Mouse (Mus musculus) stomach, adult 2 months (tissue): ENCODE data around the gene Prkd1. TPM values are rescaled to one million over a fixed set of nuclear protein-coding genes. Genes with fewer than 3 reads are reported as not detected.

Experiments used
- polyA plus RNA-seq: library from polyadenylated mRNA; depleted of rRNA; stranded (reverse); fragments of >200 nt; gene quantifications from 2 replicates; pipeline ENCODE4 v1.2.3, GENCODE M21; 2012; rRNA removed

Gene Prkd1
- 0.42 and 0.43 TPM in 2 replicates for polyA plus RNA-seq

DNA sequence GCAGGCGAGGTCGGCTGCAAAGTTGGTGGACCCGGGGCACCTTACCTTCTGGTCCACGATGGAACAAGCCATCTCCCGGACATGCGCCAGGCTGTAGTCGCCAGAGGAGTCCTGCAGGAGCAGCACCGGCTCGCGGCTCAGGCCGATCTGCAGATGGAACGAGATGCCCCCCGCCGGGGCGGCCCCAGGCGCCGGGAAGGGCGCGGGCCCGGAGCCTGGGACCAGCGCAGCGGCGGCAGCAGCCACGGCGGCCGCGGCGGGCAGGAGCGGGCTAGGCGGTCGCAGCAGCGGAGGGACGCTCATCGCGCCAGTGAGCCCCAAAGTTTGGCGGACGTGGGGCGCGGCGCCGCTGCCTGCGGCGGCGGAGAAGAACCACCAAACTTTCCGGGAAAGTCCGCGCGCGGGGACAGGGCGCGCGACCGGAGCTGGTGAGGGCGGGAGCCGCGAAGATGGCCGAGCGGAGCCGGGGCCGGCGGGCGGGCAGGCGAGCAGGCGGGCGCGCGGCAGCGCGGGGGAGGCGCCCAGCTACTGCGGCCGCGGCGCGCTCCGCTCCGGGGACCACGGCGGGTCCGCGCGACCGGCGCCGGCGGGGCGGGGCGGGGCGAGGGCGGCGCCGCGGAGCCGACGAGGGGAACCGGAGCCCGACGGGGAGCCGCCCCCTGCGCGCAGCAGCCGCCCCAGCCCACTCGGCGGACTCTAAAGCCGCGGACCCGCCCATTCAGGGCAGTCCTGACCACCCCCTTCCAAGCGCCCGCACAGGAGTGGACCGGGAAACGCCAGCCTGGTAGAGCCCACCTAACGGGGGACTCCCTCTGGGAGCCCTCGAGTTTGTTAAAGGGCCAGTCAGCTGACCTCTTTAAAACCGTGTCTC is at the start of gene Prkd1:
Gene Prkd1 (minus strand): TSS at position 428 of the 871 bp plus-strand sequence.

